In genomic region chr11:33993496-33993895, GRCm38 (mm10) we compare ENCODE assay signal across 10 mouse cellular contexts. TPM values are rescaled to one million over a fixed set of nuclear protein-coding genes. Genes with fewer than 3 reads are reported as not detected.
DNase-seq lines count a peak whose midpoint lies in the region; ATAC-seq lines count a peak whose summit lies in the region.
"Had no signal": no experiment of that assay in that cellular context is flagged by ENCODE, and none has a peak within 500 bp of the region (broad histone marks: within the 10 kb centered on the region; RNA-seq: fewer than 3 reads in every experiment).

No protein-coding gene starts in this region.

- 64% methylated on average over 5 of the region's 5 CpGs for WGBS in hindbrain, embryonic 15.5 days
- 72% methylated on average over 5 of the region's 5 CpGs for WGBS in hindbrain, embryonic 12.5 days
- 61% methylated on average over 5 of the region's 5 CpGs for WGBS in midbrain, embryonic 10.5 days
- 70% methylated on average over 5 of the region's 5 CpGs for WGBS in midbrain, embryonic 11.5 days
- WGBS in intestine, embryonic 16.5 days, result 50% methylated on average over 5 of the region's 5 CpGs
- 50% methylated on average over 5 of the region's 5 CpGs for WGBS in stomach, embryonic 15.5 days

- H3K4me2 ChIP-seq in hindbrain, embryonic 15.5 days, result peak overlapping the region; percentile 42
- H3K4me2 ChIP-seq in hindbrain, embryonic 12.5 days (replicated peaks), result no peak overlapping the region
- no peak overlapping the region for H3K4me2 ChIP-seq in midbrain, embryonic 11.5 days
- peak overlapping the region; percentile 2; the same call in 1 of the 2 replicates for H3K4me2 ChIP-seq in intestine, embryonic 16.5 days (ENCODE audit: low read depth, low read length)
- H3K4me2 ChIP-seq in stomach, embryonic 15.5 days, result peak overlapping the region; percentile 38

- no peak overlapping the region for H3K4me3 ChIP-seq in hindbrain, embryonic 15.5 days
- H3K4me3 ChIP-seq in hindbrain, embryonic 12.5 days, result no peak overlapping the region
- no peak overlapping the region for H3K4me3 ChIP-seq in midbrain, embryonic 10.5 days
- no peak overlapping the region for H3K4me3 ChIP-seq in midbrain, embryonic 11.5 days (ENCODE audit: low read depth, low read length)
- no peak overlapping the region for H3K4me3 ChIP-seq in intestine, embryonic 16.5 days (ENCODE audit: low read length)
- H3K4me3 ChIP-seq in stomach, embryonic 15.5 days (replicated peaks), result no peak overlapping the region; the same call in 1 of the 2 replicates

- H3K4me1 ChIP-seq in hindbrain, embryonic 15.5 days (replicated peaks), result peaks cover 30% of the 10 kb centered on the region
- peaks cover 17% of the 10 kb centered on the region for H3K4me1 ChIP-seq in hindbrain, embryonic 12.5 days
- H3K4me1 ChIP-seq in midbrain, embryonic 10.5 days, result peaks cover 24% of the 10 kb centered on the region
- 0 out of 2 replicates have a peak, but pooled peaks cover 2% of the 10 kb centered on the region for H3K4me1 ChIP-seq in midbrain, embryonic 11.5 days (ENCODE audit: control insufficient read depth, insufficient read depth, low read length)
- H3K4me1 ChIP-seq in intestine, embryonic 16.5 days (ENCODE audit: control insufficient read depth, insufficient read depth, low read length), result peaks cover 7% of the 10 kb centered on the region
- H3K4me1 ChIP-seq in stomach, embryonic 15.5 days, result 0 out of 2 replicates have a peak, but pooled peaks cover 2% of the 10 kb centered on the region

- no peak overlapping the region for H3K9ac ChIP-seq in hindbrain, embryonic 15.5 days
- no peak overlapping the region for H3K9ac ChIP-seq in hindbrain, embryonic 12.5 days
- H3K9ac ChIP-seq in midbrain, embryonic 11.5 days (ENCODE audit: low read length), result no peak overlapping the region
- H3K9ac ChIP-seq in intestine, embryonic 16.5 days (ENCODE audit: low read depth, low read length), result no peak overlapping the region; the same call in 1 of the 2 replicates
- no peak overlapping the region for H3K9ac ChIP-seq in stomach, embryonic 15.5 days

- no peak for ATAC-seq in hindbrain, embryonic 15.5 days (ENCODE audit: low FRiP score, low read depth)
- no peak for ATAC-seq in hindbrain, embryonic 12.5 days (ENCODE audit: low FRiP score)
- no peak for ATAC-seq in midbrain, embryonic 11.5 days (ENCODE audit: low FRiP score)
- ATAC-seq in intestine, embryonic 16.5 days, result no peak
- peak; percentile 30; the same call in 1 of the 2 replicates for ATAC-seq in stomach, embryonic 15.5 days (ENCODE audit: insufficient read depth, low FRiP score, low read depth)

- no peak for DNase-seq in midbrain, embryonic 10.5 days (ENCODE audit: low spot score)
- DNase-seq in midbrain, embryonic 11.5 days (ENCODE audit: low spot score, missing footprints), result no peak
- no peak for DNase-seq in spleen, adult 12 weeks (ENCODE audit: low spot score)
- DNase-seq: adrenal gland, adult 8-10 months; kidney, adult 11 months; thymus, postnatal 25 days had no signal

- H3K9me3 ChIP-seq in hindbrain, embryonic 15.5 days, result no peaks in the 10 kb centered on the region
- no peaks in the 10 kb centered on the region for H3K9me3 ChIP-seq in hindbrain, embryonic 12.5 days (replicated peaks)
- no peaks in the 10 kb centered on the region for H3K9me3 ChIP-seq in midbrain, embryonic 10.5 days (replicated peaks)
- H3K9me3 ChIP-seq in midbrain, embryonic 11.5 days (ENCODE audit: control insufficient read depth, low read length), result no peaks in the 10 kb centered on the region
- no peaks in the 10 kb centered on the region for H3K9me3 ChIP-seq in intestine, embryonic 16.5 days (ENCODE audit: control insufficient read depth, low read length)
- H3K9me3 ChIP-seq in stomach, embryonic 15.5 days, result no peaks in the 10 kb centered on the region

- H3K27ac ChIP-seq in hindbrain, embryonic 15.5 days (replicated peaks), result no peak overlapping the region
- no peak overlapping the region for H3K27ac ChIP-seq in hindbrain, embryonic 12.5 days
- 0 out of 2 replicates have a peak overlapping the region, but pooled peaks have one; percentile 33 for H3K27ac ChIP-seq in midbrain, embryonic 10.5 days (replicated peaks)
- no peak overlapping the region for H3K27ac ChIP-seq in midbrain, embryonic 11.5 days (ENCODE audit: low read depth, low read length)
- H3K27ac ChIP-seq in intestine, embryonic 16.5 days (ENCODE audit: low read length), result no peak overlapping the region
- H3K27ac ChIP-seq in stomach, embryonic 15.5 days, result no peak overlapping the region

- no peaks in the 10 kb centered on the region for H3K27me3 ChIP-seq in hindbrain, embryonic 15.5 days
- H3K27me3 ChIP-seq in hindbrain, embryonic 12.5 days, result peaks cover 5% of the 10 kb centered on the region; the same call in 1 of the 2 replicates
- no peaks in the 10 kb centered on the region; the same call in 1 of the 2 replicates for H3K27me3 ChIP-seq in midbrain, embryonic 10.5 days (ENCODE audit: low read depth, poor library complexity, severe bottlenecking)
- H3K27me3 ChIP-seq in midbrain, embryonic 11.5 days (ENCODE audit: control insufficient read depth, insufficient read depth, low read length), result no peaks in the 10 kb centered on the region
- no peaks in the 10 kb centered on the region for H3K27me3 ChIP-seq in intestine, embryonic 16.5 days (replicated peaks; ENCODE audit: control insufficient read depth, insufficient read depth, low read length)
- H3K27me3 ChIP-seq in stomach, embryonic 15.5 days (replicated peaks), result no peaks in the 10 kb centered on the region

- H3K36me3 ChIP-seq in hindbrain, embryonic 15.5 days, result no peaks in the 10 kb centered on the region
- no peaks in the 10 kb centered on the region for H3K36me3 ChIP-seq in hindbrain, embryonic 12.5 days
- H3K36me3 ChIP-seq in midbrain, embryonic 10.5 days, result no peaks in the 10 kb centered on the region
- no peaks in the 10 kb centered on the region for H3K36me3 ChIP-seq in midbrain, embryonic 11.5 days (ENCODE audit: control insufficient read depth, insufficient read depth, low read length)
- no peaks in the 10 kb centered on the region for H3K36me3 ChIP-seq in intestine, embryonic 16.5 days (ENCODE audit: control insufficient read depth, insufficient read depth, low read length)
- no peaks in the 10 kb centered on the region for H3K36me3 ChIP-seq in stomach, embryonic 15.5 days

RNA-seq across cellular contexts. Expression of gene Kcnip1, which starts 0.5 kb away (rescaled TPM):
- 107 and 130 TPM in 2 replicates for polyA plus RNA-seq in hindbrain, embryonic 15.5 days (2015; fragmentation: Nextera tagmentation; extraction: Ambion mirVana)
- 31.4 and 32.1 TPM in 2 replicates for polyA plus RNA-seq in hindbrain, embryonic 12.5 days (2016; fragmentation: Nextera tagmentation; extraction: Ambion mirVana)
- polyA plus RNA-seq in midbrain, embryonic 10.5 days (2016; fragmentation: Nextera tagmentation; extraction: Ambion mirVana), result 5.8 and 8.1 TPM in 2 replicates
- polyA plus RNA-seq in midbrain, embryonic 11.5 days (2014; fragmentation: Nextera tagmentation; extraction: Ambion mirVana), result 8.1 and 9.0 TPM in 2 replicates
- 6.6 and 8.9 TPM in 2 replicates for polyA plus RNA-seq in intestine, embryonic 16.5 days (2015; fragmentation: Nextera tagmentation; extraction: Ambion mirVana)
- polyA plus RNA-seq in stomach, embryonic 15.5 days (2015; fragmentation: Nextera tagmentation; extraction: Ambion mirVana), result 11.8 and 12.1 TPM in 2 replicates

RNA-seq across cellular contexts. Expression of gene Kcnmb1, which starts 30.7 kb away (rescaled TPM):
- 0.25 and 0.28 TPM in 2 replicates for polyA plus RNA-seq in hindbrain, embryonic 15.5 days (2015; fragmentation: Nextera tagmentation; extraction: Ambion mirVana)
- polyA plus RNA-seq in hindbrain, embryonic 12.5 days (2016; fragmentation: Nextera tagmentation; extraction: Ambion mirVana), result 0.55 and 0.66 TPM in 2 replicates
- polyA plus RNA-seq in midbrain, embryonic 10.5 days (2016; fragmentation: Nextera tagmentation; extraction: Ambion mirVana), result 0.19 and 0.25 TPM in 2 replicates
- 0.18 and 0.39 TPM in 2 replicates for polyA plus RNA-seq in midbrain, embryonic 11.5 days (2014; fragmentation: Nextera tagmentation; extraction: Ambion mirVana)
- 1.9 and 2.1 TPM in 2 replicates for polyA plus RNA-seq in intestine, embryonic 16.5 days (2015; fragmentation: Nextera tagmentation; extraction: Ambion mirVana)
- polyA plus RNA-seq in stomach, embryonic 15.5 days (2015; fragmentation: Nextera tagmentation; extraction: Ambion mirVana), result 2.2 and 2.4 TPM in 2 replicates

RNA-seq across cellular contexts. Expression of gene Lcp2, which starts 53.2 kb away (rescaled TPM):
- polyA plus RNA-seq in hindbrain, embryonic 15.5 days (2015; fragmentation: Nextera tagmentation; extraction: Ambion mirVana), result 1.7 and 2.5 TPM in 2 replicates
- 1.8 TPM in 2 replicates for polyA plus RNA-seq in hindbrain, embryonic 12.5 days (2016; fragmentation: Nextera tagmentation; extraction: Ambion mirVana)
- polyA plus RNA-seq in midbrain, embryonic 10.5 days (2016; fragmentation: Nextera tagmentation; extraction: Ambion mirVana), result 1.8 and 2.6 TPM in 2 replicates
- polyA plus RNA-seq in midbrain, embryonic 11.5 days (2014; fragmentation: Nextera tagmentation; extraction: Ambion mirVana), result 2.7 TPM in 2 replicates
- 3.1 and 4.1 TPM in 2 replicates for polyA plus RNA-seq in intestine, embryonic 16.5 days (2015; fragmentation: Nextera tagmentation; extraction: Ambion mirVana)
- 3.6 and 3.8 TPM in 2 replicates for polyA plus RNA-seq in stomach, embryonic 15.5 days (2015; fragmentation: Nextera tagmentation; extraction: Ambion mirVana)

Comparison
In these comparisons a context has a peak if more than half of its experiments do, and no peak if none do; other contexts are left out.
1. H3K4me2 ChIP-seq: peak in hindbrain, embryonic 15.5 days (single experiment), intestine, embryonic 16.5 days (single experiment) and stomach, embryonic 15.5 days (single experiment); none in hindbrain, embryonic 12.5 days (single experiment) and midbrain, embryonic 11.5 days (single experiment).